Mouse (Mus musculus) MEL (cell line): ENCODE data around the gene Ccdc22. TPM values are rescaled to one million over a fixed set of nuclear protein-coding genes. Genes with fewer than 3 reads are reported as not detected.

Experiments used
- DNase-seq: peaks from one replicate; pipeline ENCODE4 v3.0.0; 2011; ENCODE audit warnings: low read depth, low spot score
- H3K27ac ChIP-seq: 2 replicates; pipeline ENCODE4 v1.5.1; 2012; ENCODE audit warnings: low read depth, mild to moderate bottlenecking, control low read depth, low read length, moderate library complexity; ENCODE audit not compliant: control insufficient read depth
- H3K27me3 ChIP-seq, 2 experiments: fragments of 150-350 bp in 1 of 2; sonication (generic) in 1 of 2; 2 replicates each; pipeline ENCODE4 v1.6.1; 2012; ENCODE audit warnings: low read length in 2 of 2, mild to moderate bottlenecking in 2 of 2, improper control_type of control experiment in 1 of 2, moderate library complexity in 1 of 2; ENCODE audit not compliant: insufficient read depth in 2 of 2, control insufficient read depth in 1 of 2
- H3K36me3 ChIP-seq, 2 experiments: 2 replicates each; pipeline ENCODE4 v1.6.1; 2012 to 2014; ENCODE audit warnings: low read length in 2 of 2, improper control_type of control experiment in 1 of 2, inconsistent platforms in 1 of 2, mild to moderate bottlenecking in 1 of 2; ENCODE audit not compliant: insufficient read depth in 2 of 2, control insufficient read depth in 1 of 2
- H3K4me1 ChIP-seq, 2 experiments: fragments of 150-350 bp in 1 of 2; sonication (generic) in 1 of 2; 2 replicates each; pipeline ENCODE4 v1.6.1; 2012; ENCODE audit warnings: low read length in 2 of 2, improper control_type of control experiment in 1 of 2, mild to moderate bottlenecking in 1 of 2; ENCODE audit not compliant: insufficient read depth in 2 of 2, control insufficient read depth in 1 of 2
- H3K4me3 ChIP-seq, 2 experiments: fragments of 150-350 bp in 1 of 2; sonication (generic) in 1 of 2; 2 replicates each; pipeline ENCODE4 v1.5.1; 2012; ENCODE audit warnings: low read depth in 2 of 2, low read length in 2 of 2, mild to moderate bottlenecking in 2 of 2, moderate library complexity in 2 of 2, control low read depth in 1 of 2, improper control_type of control experiment in 1 of 2; ENCODE audit not compliant: control insufficient read depth in 1 of 2, insufficient read depth in 1 of 2
- H3K79me2 ChIP-seq: 2 replicates; pipeline ENCODE4 v1.6.1; 2012; ENCODE audit warnings: mild to moderate bottlenecking, low read length, moderate library complexity; ENCODE audit not compliant: control insufficient read depth, poor library complexity, insufficient read depth
- H3K9ac ChIP-seq: 2 replicates; pipeline ENCODE4 v1.6.1; 2012; ENCODE audit warnings: low read depth, mild to moderate bottlenecking, control low read depth, low read length, moderate library complexity; ENCODE audit not compliant: control insufficient read depth, poor library complexity, severe bottlenecking
- H3K9me3 ChIP-seq: fragments of 150-350 bp; sonication (generic); replicated peaks from 2 replicates; pipeline ENCODE4 v1.6.1; 2012; ENCODE audit warnings: mild to moderate bottlenecking, low read length, improper control_type of control experiment, moderate library complexity; ENCODE audit not compliant: insufficient read depth
- BHLHE40 ChIP-seq: IDR thresholded peaks from 2 replicates; pipeline ENCODE4 v1.6.1; 2012; ENCODE audit warnings: low read depth, mild to moderate bottlenecking, inconsistent platforms, low read length, improper control_type of control experiment, borderline replicate concordance
- CTCF ChIP-seq, 3 experiments: IDR thresholded peaks in 2 of 3; conservative IDR thresholded peaks in 1 of 3; 2 replicates each; pipeline ENCODE4 v1.5.1; 2011 to 2012; ENCODE audit warnings: low read length in 3 of 3, low read depth in 2 of 3, mild to moderate bottlenecking in 2 of 3, improper control_type of control experiment in 1 of 3, inconsistent platforms in 1 of 3, mixed read lengths in 1 of 3, moderate library complexity in 1 of 3; ENCODE audit not compliant: control insufficient read depth in 1 of 3, insufficient read depth in 1 of 3, poor library complexity in 1 of 3, severe bottlenecking in 1 of 3
- E2F4 ChIP-seq: IDR thresholded peaks from 2 replicates; pipeline ENCODE4 v1.6.1; 2011; ENCODE audit warnings: low read depth, low read length, improper control_type of control experiment, borderline replicate concordance
- ELF1 ChIP-seq: IDR thresholded peaks from 2 replicates; pipeline ENCODE4 v1.6.1; 2014; ENCODE audit warnings: low read depth, mild to moderate bottlenecking, inconsistent platforms, low read length, improper control_type of control experiment, moderate library complexity
- EP300 ChIP-seq, 2 experiments: IDR thresholded peaks; 2 replicates each; pipeline ENCODE4 v1.6.1; 2011; ENCODE audit warnings: improper control_type of control experiment in 2 of 2, low read length in 2 of 2, low read depth in 1 of 2, mild to moderate bottlenecking in 1 of 2
- GATA1 ChIP-seq: IDR thresholded peaks from 2 replicates; pipeline ENCODE4 v1.6.1; 2011; ENCODE audit warnings: low read depth, low read length, improper control_type of control experiment
- HCFC1 ChIP-seq: IDR thresholded peaks from 2 replicates; pipeline ENCODE4 v1.6.1; 2012; ENCODE audit warnings: low read depth, mild to moderate bottlenecking, inconsistent platforms, low read length, improper control_type of control experiment, moderate library complexity
- KAT2A ChIP-seq: conservative IDR thresholded peaks from 2 replicates; pipeline ENCODE4 v1.6.1; 2012; ENCODE audit warnings: low read depth, low read length, improper control_type of control experiment, inconsistent platforms
- MAFK ChIP-seq: IDR thresholded peaks from 2 replicates; pipeline ENCODE4 v1.6.1; 2011; ENCODE audit warnings: low read depth, mild to moderate bottlenecking, low read length, improper control_type of control experiment, borderline replicate concordance
- MAX ChIP-seq: IDR thresholded peaks from 2 replicates; pipeline ENCODE4 v1.6.1; 2011; ENCODE audit warnings: low read length, improper control_type of control experiment
- MYC ChIP-seq: IDR thresholded peaks from 2 replicates; pipeline ENCODE4 v1.6.1; 2011; ENCODE audit warnings: low read depth, mild to moderate bottlenecking, low read length, improper control_type of control experiment, moderate library complexity
- NELFE ChIP-seq: IDR thresholded peaks from 2 replicates; pipeline ENCODE4 v1.6.1; 2011; ENCODE audit warnings: low read depth, low read length, improper control_type of control experiment
- NRF1 ChIP-seq: IDR thresholded peaks from 2 replicates; pipeline ENCODE4 v1.6.1; 2014; ENCODE audit warnings: low read depth, mild to moderate bottlenecking, inconsistent platforms, low read length, improper control_type of control experiment, moderate library complexity; ENCODE audit not compliant: poor library complexity, insufficient read depth, severe bottlenecking
- POLR2A ChIP-seq, 2 experiments: IDR thresholded peaks; 2 replicates each; pipeline ENCODE4 v1.6.1; 2011 to 2012; ENCODE audit warnings: low read length in 2 of 2, mild to moderate bottlenecking in 2 of 2, control low read depth in 1 of 2, improper control_type of control experiment in 1 of 2, low read depth in 1 of 2, moderate library complexity in 1 of 2; ENCODE audit not compliant: control insufficient read depth in 1 of 2, insufficient read depth in 1 of 2, poor library complexity in 1 of 2
- RAD21 ChIP-seq: IDR thresholded peaks from 2 replicates; pipeline ENCODE4 v1.6.1; 2011; ENCODE audit warnings: mild to moderate bottlenecking, low read depth, low read length, improper control_type of control experiment
- SIN3A ChIP-seq: IDR thresholded peaks from 2 replicates; pipeline ENCODE4 v1.6.1; 2012; ENCODE audit warnings: low read length, improper control_type of control experiment, inconsistent platforms
- TAL1 ChIP-seq: IDR thresholded peaks from 2 replicates; pipeline ENCODE4 v1.6.1; 2012; ENCODE audit warnings: mild to moderate bottlenecking, inconsistent platforms, low read length, moderate library complexity, mixed read lengths
- TBP ChIP-seq: IDR thresholded peaks from 2 replicates; pipeline ENCODE4 v1.8.0; 2011; ENCODE audit warnings: low read depth, low read length, improper control_type of control experiment
- UBTF ChIP-seq: IDR thresholded peaks from 2 replicates; pipeline ENCODE4 v1.6.1; 2012; ENCODE audit warnings: low read depth, mild to moderate bottlenecking, inconsistent platforms, low read length, improper control_type of control experiment, moderate library complexity, borderline replicate concordance; ENCODE audit not compliant: insufficient read depth
- USF1 ChIP-seq: IDR thresholded peaks from 2 replicates; pipeline ENCODE4 v1.6.1; 2014; ENCODE audit warnings: low read depth, mild to moderate bottlenecking, inconsistent platforms, low read length, improper control_type of control experiment, moderate library complexity
- USF2 ChIP-seq, 2 experiments: IDR thresholded peaks; 2 replicates each; pipeline ENCODE4 v1.6.1; 2011 to 2012; ENCODE audit warnings: improper control_type of control experiment in 2 of 2, low read length in 2 of 2, borderline replicate concordance in 1 of 2, inconsistent platforms in 1 of 2, low read depth in 1 of 2, mild to moderate bottlenecking in 1 of 2; ENCODE audit not compliant: insufficient read depth in 1 of 2
- ZMIZ1 ChIP-seq: IDR thresholded peaks from 2 replicates; pipeline ENCODE4 v1.6.1; 2012; ENCODE audit warnings: low read depth, mild to moderate bottlenecking, inconsistent platforms, low read length, improper control_type of control experiment, moderate library complexity
- ZNF384 ChIP-seq: IDR thresholded peaks from 2 replicates; pipeline ENCODE4 v1.6.1; 2012; ENCODE audit warnings: low read depth, mild to moderate bottlenecking, inconsistent platforms, low read length, improper control_type of control experiment
- polyA plus RNA-seq, 2 experiments: library from polyadenylated mRNA; stranded (reverse) in 1 of 2; unstranded in 1 of 2; fragments of >175 nt in 1 of 2; fragments of >200 nt in 1 of 2; gene quantifications; 2 replicates each; pipeline versions ENCODE4 v1.2.1 to v1.2.4; 2012; ENCODE audit warnings: low replicate concordance in 2 of 2, low read depth in 1 of 2; ENCODE audit not compliant: insufficient read length in 2 of 2, insufficient read depth in 1 of 2, missing spikeins in 1 of 2
- total RNA-seq: library from RNA; depleted of rRNA; stranded (reverse); fragments of 300-350 nt; gene quantifications from 2 replicates; pipeline ENCODE4 v1.2.3, GENCODE M21; 2012; rRNA removed

Gene Ccdc22
- total RNA-seq (36.1 and 37.8 TPM in 2 replicates), polyA plus RNA-seq (10 to 100 TPM in 1 of 2 experiments, not detected in 1; 37.9 TPM)

DNA sequence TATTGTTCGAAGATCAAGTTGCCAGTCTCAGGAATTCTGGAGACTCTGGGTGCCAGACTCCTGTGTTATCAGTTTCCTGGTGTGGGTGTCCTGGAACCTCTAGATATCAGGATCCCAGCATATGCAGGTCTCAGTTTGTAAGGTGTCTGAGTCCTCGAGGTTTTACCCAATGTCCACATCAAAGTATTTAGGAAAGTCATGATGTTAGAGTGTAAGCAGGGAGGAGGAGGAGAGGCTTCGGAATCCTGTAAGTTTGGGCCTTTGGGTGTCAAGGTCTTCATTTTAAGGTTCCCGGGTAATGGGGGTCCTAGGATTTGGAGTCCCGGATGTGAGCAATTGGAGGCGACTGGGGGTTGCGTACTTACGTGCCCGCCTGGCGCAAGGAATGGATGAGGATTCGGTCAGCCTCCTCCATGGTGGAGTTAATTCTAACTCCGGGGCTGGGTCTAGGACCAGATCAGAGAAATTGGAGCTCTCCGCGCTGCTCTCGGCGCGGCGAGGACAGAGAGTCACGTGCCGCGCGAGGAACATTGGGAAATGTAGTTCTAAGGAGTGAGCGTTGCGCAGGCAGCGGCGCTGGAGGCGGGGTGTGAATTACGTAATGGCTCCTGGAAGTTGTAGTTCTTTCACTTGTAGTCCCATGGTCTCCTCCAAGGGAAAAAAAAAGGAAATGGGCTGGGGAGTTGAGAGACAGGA is at the start of gene Ccdc22:
Gene Ccdc22 (minus strand): TSS at position 639 of the 696 bp plus-strand sequence.
- Histone ChIP-seq H3K79me2 (peaks cover 5% of the 10 kb centered on the region; the same call in 1 of the 2 replicates), H3K9ac (peak within 1 kb of the TSS; percentile 76), H3K36me3 (peaks cover 0 to 5% of the 10 kb centered on the region in 2 experiments; a peak in 3 of 4 replicates), H3K27ac (peak within 1 kb of the TSS; percentile 20), H3K4me3 (peak within 1 kb of the TSS; percentile 49 to 66), H3K9me3 (no peaks in the 10 kb centered on the region), H3K27me3 (peaks cover 0 to 2% of the 10 kb centered on the region in 2 experiments; a peak in 1 of 4 replicates), H3K4me1 (peaks cover 0 to 12% of the 10 kb centered on the region in 2 experiments; a peak in 2 of 4 replicates)
- TF ChIP-seq UBTF: no peak
- no peak for TF ChIP-seq ELF1
- TF ChIP-seq EP300 (IDR thresholded peaks at IDR 0.05; ENCODE audit: low read depth in 1 of 2, low read length in 2 of 2): no peak
- TF ChIP-seq HCFC1: peak; percentile 100
- TF ChIP-seq POLR2A (IDR thresholded peaks at IDR 0.05; ENCODE audit: control insufficient read depth in 1 of 2, insufficient read depth in 1 of 2, low read depth in 1 of 2, low read length in 2 of 2, poor library complexity in 1 of 2): peak in 1 of 2 experiments; percentile 75; a peak in 2 of 4 replicates
- peak; percentile 82 to 94 for TF ChIP-seq USF2 (IDR thresholded peaks at IDR 0.05; ENCODE audit: borderline replicate concordance in 1 of 2, insufficient read depth in 1 of 2, low read depth in 1 of 2, low read length in 2 of 2)
- peak; percentile 96 for TF ChIP-seq MAX
- peak; percentile 87 for TF ChIP-seq ZNF384
- no peak for TF ChIP-seq RAD21
- TF ChIP-seq GATA1: peak; percentile 56
- peak; percentile 94 for TF ChIP-seq KAT2A
- TF ChIP-seq NELFE: peak; percentile 45
- no peak for TF ChIP-seq MAFK
- peak; percentile 59 for TF ChIP-seq TAL1
- TF ChIP-seq TBP: 0 out of 2 replicates have a peak, but pooled peaks have one; percentile 55
- TF ChIP-seq NRF1: peak; percentile 74
- peak; percentile 100 for TF ChIP-seq USF1
- no peak for TF ChIP-seq ZMIZ1
- TF ChIP-seq SIN3A: peak; percentile 92
- peak; percentile 96 for TF ChIP-seq BHLHE40
- TF ChIP-seq CTCF (IDR thresholded peaks at IDR 0.05 in 2 of 3, conservative IDR thresholded peaks at IDR 0.05 in 1 of 3; ENCODE audit: control insufficient read depth in 1 of 3, insufficient read depth in 1 of 3, low read depth in 2 of 3, low read length in 3 of 3, poor library complexity in 1 of 3, severe bottlenecking in 1 of 3): no peak
- TF ChIP-seq MYC: peak; percentile 72; the same call in 1 of the 2 replicates
- TF ChIP-seq E2F4: no peak
- DNase-seq: peak; percentile 96
